28 mouse cellular contexts compared by ENCODE assay signal in genomic region chr10:8415474-8415873, GRCm38 (mm10).
DNase-seq lines count a peak whose midpoint lies in the region; ATAC-seq and TF ChIP-seq lines count a peak whose summit lies in the region.
"Had no signal": no experiment of that assay in that cellular context is flagged by ENCODE, and none has a peak within 500 bp of the region (broad histone marks: within the 10 kb centered on the region; RNA-seq: fewer than 3 reads in every experiment).

No protein-coding gene starts in this region.

- H3K36me3 ChIP-seq in myocyte (ENCODE audit: control insufficient read depth, insufficient read depth): no peaks in the 10 kb centered on the region
- H3K36me3 ChIP-seq in kidney, adult 2 months (ENCODE audit: control insufficient read depth, insufficient read depth, low read length): no peaks in the 10 kb centered on the region
- H3K36me3 ChIP-seq: forebrain, embryonic 10.5 days; heart, embryonic 10.5 days; heart, embryonic 13.5 days; hindbrain, embryonic 12.5 days; hindbrain, embryonic 15.5 days had no signal

- no peaks in the 10 kb centered on the region for H3K27me3 ChIP-seq in myocyte (ENCODE audit: control insufficient read depth, insufficient read depth, insufficient read length)
- H3K27me3 ChIP-seq in kidney, adult 2 months (replicated peaks; ENCODE audit: control insufficient read depth, insufficient read depth, low read length): no peaks in the 10 kb centered on the region
- H3K27me3 ChIP-seq: forebrain, embryonic 13.5 days; heart, embryonic 13.5 days; hindbrain, embryonic 12.5 days; hindbrain, embryonic 15.5 days had no signal

- peak overlapping the region; percentile 8 for H3K4me2 ChIP-seq in myocyte (ENCODE audit: low read depth)
- H3K4me2 ChIP-seq: forebrain, embryonic 13.5 days; heart, embryonic 13.5 days; hindbrain, embryonic 12.5 days; hindbrain, embryonic 15.5 days had no signal

- peak; percentile 10 for DNase-seq in CD4-positive helper T cell, adult 2 months (ENCODE audit: low read depth, low spot score)
- no peak for DNase-seq in right cerebral cortex, postnatal 36 days (ENCODE audit: low spot score in 2 of 2)
- DNase-seq in kidney, adult 2 months: no peak
- DNase-seq in kidney, postnatal 10 days: no peak
- DNase-seq: adrenal gland, postnatal 10 days; adrenal gland, postnatal 36 days; B cell, adult 2 months; cerebellum, adult 11 months; cerebellum, adult 2 months; cerebellum, adult 9-11 months; cerebellum, postnatal 36 days; gastrocnemius, postnatal 10 days; gastrocnemius, postnatal 36 days; heart, adult 18-20 months; heart, postnatal 14 days; heart, postnatal 4 days had no signal

- ATAC-seq in megakaryocyte, adult 5-6 weeks (ENCODE audit: poor library complexity, severe bottlenecking): peak; percentile 62
- ATAC-seq: activated CD4-positive, CD25-positive, alpha-beta regulatory T cell, adult 4 months; CD4-positive, CD25-positive, alpha-beta regulatory T cell, adult 4 months; forebrain, embryonic 13.5 days; forebrain, embryonic 16.5 days had no signal

- WGBS in kidney, adult 2 months: 81% methylated on average over 5 of the region's 5 CpGs

- H3K27ac ChIP-seq in bone marrow macrophage, adult 2 months (ENCODE audit: insufficient read depth, low read depth, low read length): peak overlapping the region; percentile 34
- no peak overlapping the region for H3K27ac ChIP-seq in kidney, adult 2 months (ENCODE audit: insufficient read depth, low read depth, low read length)
- H3K27ac ChIP-seq: forebrain, embryonic 10.5 days; forebrain, embryonic 13.5 days; heart, embryonic 10.5 days; heart, embryonic 13.5 days; hindbrain, embryonic 12.5 days; hindbrain, embryonic 15.5 days had no signal

- peaks cover 3% of the 10 kb centered on the region for H3K79me2 ChIP-seq in myocyte (ENCODE audit: control insufficient read depth, insufficient read depth)

- no peak for TF ChIP-seq POLR2A in bone marrow macrophage, adult 2 months (IDR thresholded peaks at IDR 0.05; ENCODE audit: borderline replicate concordance, low read depth, low read length)
- no peak for TF ChIP-seq POLR2A in myocyte (IDR thresholded peaks at IDR 0.05; ENCODE audit: insufficient read length, low read depth)
- TF ChIP-seq POLR2A in kidney, adult 2 months (IDR thresholded peaks at IDR 0.05; ENCODE audit: low read depth, low read length): no peak

- H3ac ChIP-seq in myocyte (ENCODE audit: control insufficient read depth, insufficient read length): no peak overlapping the region

- TF ChIP-seq CTCF in bone marrow macrophage, adult 2 months (IDR thresholded peaks at IDR 0.05; ENCODE audit: low read depth, low read length): no peak
- TF ChIP-seq CTCF in kidney, adult 2 months (conservative IDR thresholded peaks at IDR 0.05; ENCODE audit: insufficient read depth, insufficient read length, low read depth, low read length): no peak

- H3K4me1 ChIP-seq in bone marrow macrophage, adult 2 months (ENCODE audit: control insufficient read depth, insufficient read depth, low read length): peaks cover 22% of the 10 kb centered on the region
- H3K4me1 ChIP-seq in kidney, adult 2 months (ENCODE audit: control insufficient read depth, insufficient read depth, low read length): no peaks in the 10 kb centered on the region
- H3K4me1 ChIP-seq: forebrain, embryonic 10.5 days; forebrain, embryonic 13.5 days; heart, embryonic 10.5 days; heart, embryonic 13.5 days; hindbrain, embryonic 12.5 days; hindbrain, embryonic 15.5 days had no signal

- H3K4me3 ChIP-seq in bone marrow macrophage, adult 2 months (ENCODE audit: insufficient read depth, low read length): 0 out of 2 replicates have a peak overlapping the region, but pooled peaks have one; percentile 9
- no peak overlapping the region for H3K4me3 ChIP-seq in myocyte
- no peak overlapping the region for H3K4me3 ChIP-seq in kidney, adult 2 months (ENCODE audit: insufficient read depth, low read depth, low read length)
- H3K4me3 ChIP-seq: forebrain, embryonic 10.5 days; forebrain, embryonic 13.5 days; heart, embryonic 10.5 days; heart, embryonic 13.5 days; hindbrain, embryonic 12.5 days; hindbrain, embryonic 15.5 days had no signal

TF ChIP-seq in myocyte, 11 proteins besides CTCF, POLR2A, EP300 and RAD21:
- TF ChIP-seq MYOD1 (IDR thresholded peaks at IDR 0.05; ENCODE audit: control insufficient read depth in 1 of 3, insufficient read length in 2 of 3, low read depth in 2 of 3): peak in 2 of 3 experiments; percentile 29 to 85
- TF ChIP-seq MAX (IDR thresholded peaks at IDR 0.05; ENCODE audit: low read depth): no peak
- TF ChIP-seq MYOG (IDR thresholded peaks at IDR 0.05; ENCODE audit: control insufficient read depth in 1 of 3, insufficient read depth in 1 of 3, insufficient read length in 2 of 3, low read depth in 2 of 3): peak in 2 of 3 experiments; percentile 20 to 66
TF ChIP-seq in myocyte: peak in this region for 2.
